Mouse (Mus musculus): Measurements from ENCODE around the gene Ensa. TPM values are rescaled to one million over a fixed set of nuclear protein-coding genes. Genes with fewer than 3 reads are reported as not detected.
"Not testable (repeated sequence)": the region's sequence is repeated elsewhere in the genome, so short reads cannot be mapped to it uniquely, and the experiment has no call there.

The Ensa gene
- polyA plus RNA-seq (2016; fragmentation: Nextera tagmentation; extraction: Ambion mirVana) = 85.4 and 85.7 TPM in 2 replicates

GRCm38 (mm10) chr3:95624628-95625503 is at the start of gene Ensa:
Ensa (plus strand) TSS chr3:95624993.
- H3K4me2 ChIP-seq (replicated peaks) = peak within 1 kb of the TSS; percentile 54
- no peaks in the 10 kb centered on the region for H3K27me3 ChIP-seq
- H3K36me3 ChIP-seq = peaks cover 34% of the 10 kb centered on the region
- peak within 1 kb of the TSS; percentile 70 for H3K9ac ChIP-seq
- peak; percentile 99 for ATAC-seq (ENCODE audit: insufficient number of reproducible peaks, insufficient read depth, low FRiP score, low TSS enrichment)
- peaks cover 8% of the 10 kb centered on the region; the same call in 1 of the 2 replicates for H3K4me1 ChIP-seq
- WGBS = under 1% methylated on average over 44 of the region's 44 CpGs
- no peaks in the 10 kb centered on the region for H3K9me3 ChIP-seq
- H3K27ac ChIP-seq = peak within 1 kb of the TSS; percentile 85
- peak within 1 kb of the TSS; percentile 63 for H3K4me3 ChIP-seq

DNA sequence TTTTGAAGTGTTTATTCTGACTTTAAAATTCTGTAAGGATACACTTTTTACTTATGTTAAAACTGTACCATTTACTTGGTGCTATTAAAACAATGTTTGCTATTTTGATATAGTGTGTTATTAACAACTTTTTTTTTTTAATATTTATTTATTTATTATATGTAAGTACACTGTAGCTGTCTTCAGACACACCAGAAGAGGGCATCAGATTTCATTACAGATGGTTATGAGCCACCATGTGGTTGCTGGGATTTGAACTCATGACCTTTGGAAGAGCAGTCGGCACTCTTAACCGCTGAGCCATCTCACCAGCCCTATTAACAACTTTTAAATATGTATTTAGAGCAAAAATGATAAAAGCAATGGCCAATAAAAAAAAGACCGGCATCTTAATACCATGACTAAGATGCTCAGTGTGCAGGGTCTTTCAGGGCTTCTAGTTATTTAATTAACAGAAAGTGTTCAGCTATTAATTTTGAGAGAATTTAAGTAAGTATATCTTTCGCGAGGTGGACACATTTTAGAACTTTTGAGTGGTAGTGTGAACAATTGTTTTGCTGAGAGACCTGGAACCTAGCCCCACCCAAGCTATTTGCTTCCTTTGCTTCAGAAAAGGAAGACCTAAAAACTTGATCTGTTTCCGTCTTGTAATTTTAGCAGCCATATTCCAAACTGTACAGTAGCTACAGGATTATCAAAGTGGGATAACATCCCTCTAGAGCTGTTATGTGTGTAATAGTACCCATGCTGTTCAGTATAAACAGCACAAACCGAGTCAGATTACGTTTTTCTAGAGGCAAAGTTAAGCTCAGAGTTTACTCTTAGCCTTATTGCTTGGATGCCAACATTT is 36.8 kb upstream of the Ensa start:
- peak overlapping the region; percentile 58 for H3K4me2 ChIP-seq (replicated peaks)
- peak overlapping the region; percentile 72 for H3K4me3 ChIP-seq
- no peaks in the 10 kb centered on the region for H3K9me3 ChIP-seq
- no peak overlapping the region for H3K27ac ChIP-seq
- whole genome bisulfite sequencing = 53% methylated on average over 8 of the region's 8 CpGs
- H3K27me3 ChIP-seq = no peaks in the 10 kb centered on the region
- H3K9ac ChIP-seq = no peak overlapping the region
- ATAC-seq (ENCODE audit: insufficient number of reproducible peaks, insufficient read depth, low FRiP score, low TSS enrichment) = no peak
- H3K36me3 ChIP-seq = peaks cover 12% of the 10 kb centered on the region; the same call in 1 of the 2 replicates
- H3K4me1 ChIP-seq = peaks cover 5% of the 10 kb centered on the region; the same call in 1 of the 2 replicates

- Histone ChIP-seq H3K27me3 (no peaks in the 10 kb centered on the region), H3K36me3 (peaks cover 15% of the 10 kb centered on the region; the same call in 1 of the 2 replicates), H3K4me3 (peak within 1 kb of the TSS; percentile 72), H3K9me3 (no peaks in the 10 kb centered on the region), H3K27ac (peak within 1 kb of the TSS; percentile 73; the same call in 1 of the 2 replicates), H3K4me2 (replicated peaks) (peak within 1 kb of the TSS; percentile 58), H3K9ac (peak within 1 kb of the TSS; percentile 54), H3K4me1 (peaks cover 5% of the 10 kb centered on the region; the same call in 1 of the 2 replicates)
- ATAC-seq (ENCODE audit: insufficient number of reproducible peaks, insufficient read depth, low FRiP score, low TSS enrichment) = peak; percentile 100
- under 1% methylated on average over 12 of the region's 12 CpGs for WGBS
Observed at GRCm38 (mm10) chr3:95588604-95589086, 36.1 kb upstream of the Ensa start, which contains the start of gene Golph3l. Golph3l (plus strand) TSS chr3:95588934.

- Histone ChIP-seq H3K4me3 (no peak overlapping the region), H3K4me2 (replicated peaks) (no peak overlapping the region), H3K27me3 (no peaks in the 10 kb centered on the region), H3K27ac (no peak overlapping the region), H3K4me1 (no peaks in the 10 kb centered on the region), H3K9me3 (no peaks in the 10 kb centered on the region), H3K9ac (no peak overlapping the region), H3K36me3 (peaks cover 23% of the 10 kb centered on the region)
- no peak for ATAC-seq (ENCODE audit: insufficient number of reproducible peaks, insufficient read depth, low FRiP score, low TSS enrichment)
Observed at GRCm38 (mm10) chr3:95598734-95599133, 26.1 kb upstream of the Ensa start.

DNA sequence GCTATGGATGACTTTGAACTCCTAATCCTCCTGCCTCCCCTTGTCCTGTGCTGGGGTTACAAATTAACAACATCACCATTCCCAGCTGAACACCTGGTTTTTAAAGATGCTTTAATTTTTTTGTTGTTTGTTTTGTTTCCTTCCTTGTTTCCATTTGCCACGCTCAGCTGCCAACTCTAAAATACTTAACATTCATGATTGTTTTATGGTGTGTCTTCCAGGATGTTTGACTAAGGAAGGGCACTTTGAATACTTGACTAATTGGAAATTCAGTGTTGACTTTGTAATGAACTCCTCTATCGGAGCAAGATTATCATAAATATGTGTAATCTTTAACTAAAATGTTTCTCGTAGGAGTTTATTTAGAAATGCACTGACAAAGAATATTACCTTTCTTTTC is 23.5 kb upstream of the Ensa start:
- no peak for ATAC-seq (ENCODE audit: insufficient number of reproducible peaks, insufficient read depth, low FRiP score, low TSS enrichment)
- H3K27ac ChIP-seq = no peak overlapping the region
- no peak overlapping the region for H3K9ac ChIP-seq
- no peaks in the 10 kb centered on the region for H3K27me3 ChIP-seq
- no peak overlapping the region for H3K4me3 ChIP-seq
- 88% methylated on average over 3 of the region's 3 CpGs for WGBS
- peaks cover 6% of the 10 kb centered on the region; the same call in 1 of the 2 replicates for H3K36me3 ChIP-seq
- no peaks in the 10 kb centered on the region for H3K4me1 ChIP-seq
- H3K9me3 ChIP-seq = no peaks in the 10 kb centered on the region
- no peak overlapping the region for H3K4me2 ChIP-seq (replicated peaks)

DNA sequence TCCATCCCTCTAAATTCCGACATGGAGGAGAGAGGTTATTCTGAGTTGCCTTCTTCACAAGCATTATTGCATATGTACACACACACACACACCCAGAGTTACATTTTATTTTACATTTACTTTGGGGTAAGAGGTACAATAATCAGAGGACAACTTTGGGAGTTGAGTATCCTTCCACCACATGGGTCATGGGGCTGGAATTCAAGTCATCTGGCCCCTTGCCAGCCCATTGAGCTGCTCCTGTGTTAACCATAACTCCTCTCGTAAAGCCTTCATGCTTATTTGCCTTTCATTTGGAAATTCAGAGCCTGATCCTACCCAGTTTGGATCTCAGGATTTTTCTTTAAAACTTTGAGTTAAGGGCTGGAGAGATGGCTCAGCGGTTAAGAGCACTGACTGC is 18.7 kb upstream of the Ensa start:
- Histone ChIP-seq H3K27me3 (no peaks in the 10 kb centered on the region), H3K27ac (no peak overlapping the region), H3K9ac (no peak overlapping the region), H3K4me1 (no peaks in the 10 kb centered on the region), H3K36me3 (peaks cover 33% of the 10 kb centered on the region), H3K4me3 (no peak overlapping the region), H3K9me3 (no peaks in the 10 kb centered on the region), H3K4me2 (replicated peaks) (no peak overlapping the region)
- WGBS = 88% methylated on average over 3 of the region's 3 CpGs
- ATAC-seq (ENCODE audit: insufficient number of reproducible peaks, insufficient read depth, low FRiP score, low TSS enrichment) = no peak

DNA sequence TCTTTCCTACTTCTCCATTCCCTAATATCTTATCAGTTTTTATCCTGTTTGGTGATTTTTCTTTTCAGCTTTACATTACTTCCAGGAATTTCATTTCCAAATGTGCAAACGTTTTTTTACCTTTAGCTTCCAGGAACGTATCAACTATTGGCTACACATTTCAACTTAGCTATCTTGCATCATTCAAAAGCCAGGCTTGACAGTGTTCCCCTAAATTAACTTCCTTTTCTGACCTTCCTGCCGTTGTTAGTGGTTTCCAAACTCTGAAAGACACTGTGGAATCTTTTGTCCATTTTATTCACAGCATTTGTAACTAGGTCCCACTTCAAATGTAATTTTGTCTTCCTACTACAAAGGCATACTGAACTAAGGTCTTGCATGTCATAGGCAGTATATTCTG is 15.6 kb upstream of the Ensa start:
- Histone ChIP-seq H3K9ac (no peak overlapping the region), H3K27me3 (no peaks in the 10 kb centered on the region), H3K9me3 (no peaks in the 10 kb centered on the region), H3K4me1 (no peaks in the 10 kb centered on the region), H3K4me2 (replicated peaks) (no peak overlapping the region), H3K4me3 (no peak overlapping the region), H3K36me3 (peaks cover 31% of the 10 kb centered on the region), H3K27ac (no peak overlapping the region)
- ATAC-seq (ENCODE audit: insufficient number of reproducible peaks, insufficient read depth, low FRiP score, low TSS enrichment) = no peak
- WGBS = 72% methylated on average over 3 of the region's 3 CpGs

- Histone ChIP-seq H3K4me3 (no peak overlapping the region), H3K27ac (no peak overlapping the region), H3K4me1 (no peaks in the 10 kb centered on the region), H3K9ac (no peak overlapping the region), H3K4me2 (replicated peaks) (no peak overlapping the region), H3K36me3 (peaks cover 36% of the 10 kb centered on the region), H3K9me3 (no peaks in the 10 kb centered on the region), H3K27me3 (no peaks in the 10 kb centered on the region)
- WGBS = 92% methylated on average over 1 of the region's 1 CpGs
- no peak for ATAC-seq (ENCODE audit: insufficient number of reproducible peaks, insufficient read depth, low FRiP score, low TSS enrichment)
Observed at GRCm38 (mm10) chr3:95613996-95614395, 10.8 kb upstream of the Ensa start.

DNA sequence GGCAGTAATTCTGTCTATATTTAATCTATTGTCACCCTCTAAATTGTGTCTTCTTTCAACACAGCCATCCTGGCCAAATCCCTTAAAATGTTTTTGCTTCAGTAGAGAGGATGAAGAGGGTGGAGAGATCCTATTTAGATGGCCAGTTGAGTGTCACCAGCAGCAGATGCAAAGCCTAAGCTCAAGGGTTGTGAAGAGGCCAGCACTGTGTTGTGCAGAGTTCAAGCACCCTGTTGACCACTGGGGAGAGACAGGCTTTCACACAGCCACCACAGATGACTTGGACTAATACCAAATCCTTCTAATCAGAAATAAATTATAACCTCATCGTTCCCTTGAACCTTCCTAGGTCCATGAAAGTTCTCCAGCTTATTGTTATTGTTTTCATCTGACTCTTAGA is 6.3 kb upstream of the Ensa start:
- H3K4me3 ChIP-seq = no peak overlapping the region
- H3K9ac ChIP-seq = no peak overlapping the region
- H3K4me1 ChIP-seq = no peaks in the 10 kb centered on the region
- 60% methylated on average over 1 of the region's 1 CpGs for WGBS
- H3K27me3 ChIP-seq = no peaks in the 10 kb centered on the region
- H3K4me2 ChIP-seq (replicated peaks) = no peak overlapping the region
- no peaks in the 10 kb centered on the region for H3K9me3 ChIP-seq
- ATAC-seq (ENCODE audit: insufficient number of reproducible peaks, insufficient read depth, low FRiP score, low TSS enrichment) = no peak
- no peak overlapping the region for H3K27ac ChIP-seq
- H3K36me3 ChIP-seq = peaks cover 29% of the 10 kb centered on the region

GRCm38 (mm10) chr3:95621241-95621640 is 3.6 kb upstream of the Ensa start:
- H3K4me1 ChIP-seq = peaks cover 6% of the 10 kb centered on the region; the same call in 1 of the 2 replicates
- no peak for ATAC-seq (ENCODE audit: insufficient number of reproducible peaks, insufficient read depth, low FRiP score, low TSS enrichment)
- WGBS = 76% methylated on average over 1 of the region's 1 CpGs
- H3K9me3 ChIP-seq = no peaks in the 10 kb centered on the region
- H3K9ac ChIP-seq = no peak overlapping the region
- no peaks in the 10 kb centered on the region for H3K27me3 ChIP-seq
- no peak overlapping the region for H3K27ac ChIP-seq
- H3K36me3 ChIP-seq = peaks cover 22% of the 10 kb centered on the region
- H3K4me2 ChIP-seq (replicated peaks) = no peak overlapping the region
- no peak overlapping the region for H3K4me3 ChIP-seq

DNA sequence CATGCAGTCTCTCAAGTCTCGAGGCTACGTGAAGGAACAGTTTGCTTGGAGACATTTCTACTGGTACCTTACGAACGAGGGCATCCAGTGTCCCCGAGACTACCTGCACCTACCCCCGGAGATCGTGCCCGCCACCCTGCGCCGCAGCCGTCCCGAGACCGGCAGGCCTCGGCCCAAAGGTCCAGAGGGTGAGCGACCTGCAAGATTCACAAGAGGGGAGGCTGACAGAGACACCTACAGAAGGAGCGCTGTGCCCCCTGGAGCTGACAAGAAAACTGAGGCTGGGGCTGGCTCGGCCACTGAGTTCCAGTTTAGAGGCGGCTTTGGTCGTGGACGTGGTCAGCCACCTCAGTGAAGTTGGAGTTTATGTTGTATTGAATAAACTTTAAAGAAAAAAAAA is 2.4 kb upstream of the Ensa start:
- ATAC-seq (ENCODE audit: insufficient number of reproducible peaks, insufficient read depth, low FRiP score, low TSS enrichment); H3K4me3 ChIP-seq; H3K27ac ChIP-seq; H3K4me1 ChIP-seq; H3K9ac ChIP-seq; H3K27me3 ChIP-seq; H3K9me3 ChIP-seq; H3K4me2 ChIP-seq (replicated peaks): not testable (repeated sequence)
- 92% methylated on average over 20 of the region's 20 CpGs for WGBS
- H3K36me3 ChIP-seq = peaks cover 16% of the 10 kb centered on the region
